Mouse (Mus musculus) cerebellum, postnatal 14 days (tissue): ENCODE measurements around the gene Psmf1.

Experiments used
- DNase-seq, 2 experiments: peaks; one replicate each; pipeline ENCODE4 v3.0.0; 2021; ENCODE audit warnings: mixed read lengths in 2 of 2

Gene Psmf1

DNA sequence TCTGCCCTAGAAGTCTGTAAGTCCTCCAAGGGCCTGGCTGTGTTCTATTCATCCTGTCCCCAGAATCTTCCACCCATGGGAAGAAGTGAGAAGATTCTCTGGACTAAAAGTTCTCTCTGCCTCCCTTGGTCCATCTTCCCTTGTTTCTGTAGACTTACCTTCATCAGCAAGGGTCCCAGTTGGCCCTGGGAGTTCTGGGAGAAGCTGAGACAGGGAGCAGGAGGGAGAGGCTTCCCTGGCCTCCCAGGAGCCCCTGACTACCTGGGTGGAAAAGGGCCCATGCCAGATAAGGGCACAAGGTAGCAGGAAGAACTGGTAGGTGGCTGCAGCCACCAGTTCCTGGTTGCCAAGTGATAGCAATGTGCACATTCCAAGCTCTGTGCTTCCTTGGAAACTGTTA, at the start of gene Psmf1:
Psmf1 (minus strand) TSS at position 342 of the 400 bp plus-strand sequence.
- DNase-seq = no peak

DNA sequence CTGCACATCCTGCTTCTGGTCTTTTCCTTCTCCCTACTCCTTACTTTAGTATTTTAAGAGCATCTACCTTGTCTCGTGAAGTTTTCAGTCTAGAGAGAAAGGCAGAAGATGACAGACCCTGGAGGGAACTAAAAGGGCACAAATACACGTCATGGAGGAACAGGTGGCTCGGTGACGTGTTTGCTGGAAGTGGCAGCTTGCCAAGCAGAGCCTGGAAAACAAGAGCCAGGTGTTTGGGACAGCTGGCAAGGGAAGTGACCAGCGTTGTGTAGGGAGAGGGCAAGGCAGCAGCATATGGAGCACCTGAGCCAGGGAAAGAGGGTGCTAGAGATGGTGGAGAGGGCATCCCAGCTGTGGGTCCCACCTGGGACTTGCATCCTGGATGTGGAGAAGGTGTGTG, 47.2 kb upstream of the Psmf1 start:
- DNase-seq = no peak

DNA sequence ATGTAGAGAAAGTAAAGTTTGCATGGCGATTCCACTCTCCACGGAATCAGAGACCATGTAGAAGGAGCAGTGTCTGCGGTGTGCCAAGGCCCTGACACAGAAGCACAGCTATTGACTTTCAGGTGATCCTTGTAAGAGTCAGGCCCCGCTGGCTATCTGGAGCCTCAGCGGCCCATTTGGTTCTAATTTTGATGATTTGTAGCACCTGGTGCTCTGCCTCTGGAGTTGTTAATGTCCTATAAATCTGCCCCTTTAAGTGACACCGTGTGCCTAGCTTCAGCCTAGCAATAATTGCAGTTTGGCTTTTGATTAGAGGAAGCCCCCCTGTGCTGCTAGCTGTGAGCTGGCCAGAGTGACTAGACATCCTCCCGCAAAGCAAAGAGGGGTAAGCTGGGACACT, 46.2 kb upstream of the Psmf1 start:
- DNase-seq = no peak

DNA sequence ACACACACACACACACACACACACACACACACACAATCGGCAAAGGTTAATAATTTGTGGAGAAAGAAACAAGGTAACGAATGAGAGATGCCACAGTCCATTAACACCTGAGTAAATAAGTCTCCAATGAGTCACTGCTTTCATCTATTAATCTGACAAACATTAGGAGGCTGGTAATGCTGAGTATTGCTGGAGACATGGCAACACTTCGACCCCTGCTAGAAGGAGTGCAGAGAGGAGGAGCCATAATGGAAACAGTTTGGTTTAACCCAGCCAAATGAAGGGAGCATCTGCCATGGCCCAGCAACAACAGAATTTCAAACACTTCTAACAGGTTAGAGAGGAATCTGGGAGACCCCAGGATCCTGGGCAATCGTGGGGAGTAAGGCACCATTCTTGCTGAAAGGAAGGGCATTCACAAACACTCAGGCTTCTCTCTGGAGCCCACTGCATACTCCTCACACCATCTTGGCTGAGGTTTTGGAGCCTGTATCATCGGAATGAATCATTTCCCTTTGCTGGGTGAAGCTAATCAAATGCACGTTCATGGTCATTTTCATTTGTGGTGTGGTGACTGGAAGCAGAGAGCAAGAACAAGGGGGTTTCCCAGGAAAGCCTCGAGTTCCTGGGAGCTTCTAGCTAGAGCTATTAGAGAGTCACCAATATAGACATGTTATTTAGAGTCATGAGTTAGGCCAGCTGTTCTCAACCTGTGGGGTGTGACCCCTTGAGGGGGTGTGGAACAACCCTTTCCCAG, 44.4 kb upstream of the Psmf1 start:
- no peak for DNase-seq

DNA sequence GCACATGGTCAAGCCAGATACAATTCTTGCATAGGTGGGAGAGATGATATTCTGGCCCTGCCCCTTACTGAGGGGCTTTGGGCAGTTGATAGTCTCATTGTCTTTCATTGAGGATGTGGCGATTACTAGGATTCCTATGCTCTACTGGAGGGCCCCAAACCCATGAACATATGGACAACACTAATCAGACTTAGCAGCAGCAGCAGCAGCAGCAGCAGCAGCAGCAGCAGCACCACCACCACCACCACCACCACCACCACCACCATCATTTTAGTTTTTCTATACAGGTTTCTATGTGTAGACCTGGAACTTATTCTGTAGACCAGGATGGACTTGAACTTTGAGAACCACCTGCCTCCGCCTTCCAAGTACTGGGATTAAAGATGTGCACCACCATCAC, 39.5 kb upstream of the Psmf1 start:
- DNase-seq = no peak

DNA sequence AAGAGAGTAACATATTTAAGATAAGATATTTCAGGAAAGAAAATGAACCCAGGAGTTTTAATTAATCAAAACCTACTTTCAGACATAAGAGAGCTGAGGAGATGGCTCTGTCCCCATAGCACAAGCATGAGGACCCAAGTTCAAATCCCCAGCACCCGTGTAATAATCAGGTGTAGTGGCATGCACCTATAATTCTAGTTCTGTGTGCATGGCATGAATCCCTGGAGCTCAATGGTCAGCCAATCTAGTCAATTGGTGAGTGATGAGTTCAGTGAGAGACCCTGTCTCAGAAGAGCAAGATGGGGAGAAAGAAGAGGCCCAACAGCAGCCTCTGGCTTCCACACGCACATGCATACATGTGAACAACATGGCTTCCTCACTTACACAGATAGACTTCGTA, 33.4 kb upstream of the Psmf1 start:
- no peak for DNase-seq

DNA sequence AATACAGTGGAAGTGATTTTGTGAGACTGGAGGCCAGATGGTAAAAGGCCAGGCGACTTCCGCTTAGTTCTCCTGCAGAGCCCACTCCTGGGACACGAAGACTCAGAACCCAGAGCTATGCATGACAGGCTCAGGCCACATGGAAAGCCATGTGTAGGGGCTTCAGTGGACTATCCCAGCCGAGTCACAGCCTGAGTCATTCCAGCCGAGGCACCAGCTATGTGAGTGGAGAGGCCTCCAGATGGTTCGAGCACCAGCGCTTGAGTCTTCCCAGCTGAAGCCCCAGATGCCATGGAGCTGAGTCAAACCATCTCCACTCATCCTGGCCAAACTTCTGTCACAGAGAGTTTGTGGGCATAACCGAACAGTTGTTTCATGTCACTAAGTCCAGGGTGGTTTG, 29.5 kb upstream of the Psmf1 start:
- peak; percentile 19 to 22 for DNase-seq

DNA sequence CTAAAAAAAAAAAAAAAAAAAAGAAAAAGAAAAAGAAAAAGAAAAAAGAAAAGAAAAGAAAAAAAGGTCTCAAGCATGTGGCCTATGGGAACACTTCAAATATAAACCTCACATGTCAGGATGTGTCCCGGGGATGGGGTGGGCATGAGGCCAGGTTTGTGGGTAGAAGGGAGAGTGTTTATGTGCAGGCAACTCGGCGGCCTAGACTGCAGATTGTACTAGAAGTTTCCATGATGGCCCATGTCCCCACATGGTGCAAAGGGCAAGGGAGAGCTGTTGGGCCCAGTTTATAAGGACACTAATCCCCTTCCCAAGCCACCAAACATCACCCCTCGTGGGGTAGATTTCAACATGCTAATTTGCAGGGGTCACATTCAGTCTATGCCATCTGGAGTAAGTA, 28.2 kb upstream of the Psmf1 start:
- peak; percentile 10 to 20 for DNase-seq

DNA sequence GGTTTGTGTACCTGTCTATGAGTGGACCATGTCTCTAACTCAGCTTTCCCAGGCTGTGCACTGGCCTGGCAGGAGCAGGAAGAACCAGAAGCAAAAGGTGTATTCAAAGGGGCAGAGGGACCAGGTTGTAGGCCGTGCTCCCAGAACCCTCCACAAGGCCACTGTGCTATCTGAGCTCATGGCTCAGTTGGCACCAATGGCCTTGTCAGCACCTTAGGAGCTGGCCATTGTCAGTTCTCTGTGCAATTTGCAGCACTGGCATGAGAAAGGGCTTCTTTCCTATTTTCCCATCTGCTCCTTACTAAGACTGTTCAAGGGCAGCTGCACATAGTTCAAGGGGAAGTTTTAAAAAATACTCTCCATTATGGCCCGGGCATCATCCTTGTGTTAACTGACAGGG, 20.6 kb upstream of the Psmf1 start:
- DNase-seq = no peak

DNA sequence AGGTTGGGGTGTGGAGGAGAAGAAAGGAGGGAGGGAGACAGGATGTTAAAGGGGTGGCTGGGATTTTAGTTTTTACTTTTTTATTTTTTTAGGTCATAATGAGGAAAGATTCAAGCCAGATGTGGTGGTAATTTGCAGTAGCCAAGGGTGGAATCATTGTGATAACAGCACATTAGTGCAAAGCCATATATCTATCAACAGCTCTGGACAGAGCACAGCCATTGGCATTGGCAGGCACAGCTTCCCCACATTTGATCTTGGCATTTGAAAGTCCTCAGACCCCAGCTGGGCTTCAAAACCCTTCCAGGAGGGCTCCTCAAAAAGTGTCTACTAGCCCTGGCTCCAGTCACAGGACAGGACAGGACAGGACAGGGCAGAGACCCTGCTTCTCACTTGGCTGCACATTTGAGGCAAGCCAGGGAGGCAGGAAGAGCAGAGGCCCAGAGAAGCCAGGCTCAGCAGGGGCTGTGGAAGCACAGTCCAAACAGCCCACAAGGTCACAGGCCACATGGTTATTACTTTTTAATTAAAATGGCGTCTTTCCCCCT, 14.9 kb upstream of the Psmf1 start:
- DNase-seq = no peak

DNA sequence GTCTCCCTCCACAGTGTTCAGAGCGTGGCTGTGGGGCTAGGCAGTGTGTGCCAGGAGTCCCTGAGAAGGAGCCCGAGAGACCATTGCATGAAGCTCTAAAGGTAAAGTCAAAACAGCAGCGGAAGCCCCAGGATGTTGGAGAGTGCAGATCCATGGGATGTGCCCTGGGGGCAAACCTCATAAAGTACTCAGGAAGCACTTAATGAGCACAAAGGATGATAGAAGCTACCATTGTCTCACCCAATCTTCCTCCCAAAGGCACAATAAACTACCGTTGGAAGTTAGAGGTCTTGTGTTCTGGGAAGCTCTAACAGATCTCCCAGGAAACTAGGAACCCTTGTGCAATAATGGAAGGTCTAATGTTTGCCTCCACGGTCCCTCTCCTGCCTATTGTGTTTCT, 13.5 kb upstream of the Psmf1 start:
- no peak for DNase-seq

DNA sequence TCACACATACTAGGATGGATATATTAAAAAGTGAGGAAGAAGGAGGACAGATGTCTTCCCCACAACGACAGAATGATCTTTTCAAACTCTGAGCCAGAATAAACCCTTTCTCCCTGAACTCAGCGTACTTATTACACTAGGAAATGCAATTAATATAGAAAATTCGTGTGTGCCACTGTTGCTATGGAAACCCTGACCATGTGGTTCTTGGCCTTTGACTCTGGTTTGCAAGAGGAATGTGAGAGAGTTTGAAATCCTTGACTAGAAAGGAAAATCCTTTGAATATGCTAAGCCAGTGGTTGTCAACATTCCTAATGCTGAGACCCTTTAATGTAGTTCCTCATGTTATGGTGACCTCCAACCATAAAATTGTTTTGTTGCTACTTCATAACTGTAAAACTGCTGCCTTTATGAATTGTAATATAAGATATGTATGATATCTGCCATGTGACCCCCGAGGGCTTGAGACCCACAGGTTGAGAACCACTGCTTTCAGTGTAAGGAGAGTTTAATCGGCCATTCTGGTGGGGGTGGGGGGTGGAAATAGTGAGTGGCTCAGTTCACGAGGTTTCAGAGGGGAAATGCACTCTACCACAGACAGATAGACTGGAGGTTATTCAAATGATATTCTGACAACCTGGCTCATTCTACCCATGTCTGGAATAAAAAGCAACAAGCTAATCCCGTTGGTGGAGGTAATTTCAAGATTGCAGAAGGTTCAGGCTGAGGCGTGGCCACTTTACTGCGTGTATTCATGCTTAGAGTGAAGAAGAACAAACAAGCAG, 12.5 kb upstream of the Psmf1 start:
- DNase-seq = no peak

DNA sequence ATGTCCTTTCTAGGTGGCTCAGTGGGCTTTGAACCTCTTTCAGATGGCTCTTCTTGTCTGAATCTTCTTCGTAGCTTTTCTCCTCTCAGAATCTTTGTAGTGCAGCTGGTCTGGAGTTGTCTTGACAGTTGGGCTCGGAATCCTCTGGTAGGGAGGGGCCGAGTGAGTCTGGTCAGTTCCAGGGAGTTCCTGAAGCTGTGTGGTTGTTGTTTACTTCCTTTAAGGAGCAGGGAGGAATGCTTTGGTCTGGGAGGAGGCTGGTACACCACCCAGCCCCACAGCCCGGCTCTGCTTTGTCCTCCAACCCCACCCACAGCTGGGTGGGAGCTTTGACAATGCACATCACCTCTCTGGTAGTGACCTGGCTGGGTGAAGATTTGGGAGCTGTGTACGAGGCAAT, 7.3 kb upstream of the Psmf1 start:
- DNase-seq = no peak

DNA sequence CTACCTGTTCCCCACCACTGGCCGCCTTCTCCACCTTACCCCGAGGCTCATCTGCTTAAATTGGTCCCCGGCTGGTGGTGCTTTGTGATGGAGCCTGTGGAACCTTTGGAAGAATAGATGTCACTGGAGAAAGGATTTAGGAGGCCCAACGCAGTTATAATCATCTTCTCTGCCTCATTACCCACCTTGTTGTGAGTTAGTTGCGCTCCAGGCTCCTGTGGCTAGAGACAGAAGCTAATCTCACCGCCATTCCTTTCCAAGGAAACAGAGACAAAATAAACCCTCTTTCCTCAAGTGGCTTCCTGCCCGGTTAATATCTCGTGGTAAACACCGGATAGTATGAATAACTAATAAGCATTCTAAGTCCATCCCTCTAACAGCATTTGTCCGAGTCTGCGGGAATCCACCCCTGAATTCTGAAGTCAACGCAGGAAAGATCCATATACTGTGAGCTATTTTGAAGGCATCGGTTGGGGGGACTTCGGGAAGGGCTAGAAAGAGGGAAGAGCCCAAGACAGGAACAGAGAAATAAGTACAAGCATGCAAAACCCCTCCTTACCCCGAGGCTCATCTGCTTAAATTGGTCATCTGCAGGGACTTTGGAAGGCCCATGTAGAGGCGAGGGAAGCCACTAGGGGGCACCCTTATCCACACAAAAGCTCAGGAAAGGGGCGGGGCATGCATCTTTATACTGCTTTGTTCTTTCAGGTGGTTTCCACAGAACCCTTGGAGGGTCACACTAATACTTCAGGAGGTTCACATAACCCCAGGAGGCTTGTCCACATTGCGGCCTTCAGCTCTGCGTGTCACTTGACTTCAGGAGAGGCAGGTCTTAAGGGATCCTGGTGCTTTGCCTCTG, 4.1 kb upstream of the Psmf1 start:
- DNase-seq = peak; percentile 86 to 89

DNA sequence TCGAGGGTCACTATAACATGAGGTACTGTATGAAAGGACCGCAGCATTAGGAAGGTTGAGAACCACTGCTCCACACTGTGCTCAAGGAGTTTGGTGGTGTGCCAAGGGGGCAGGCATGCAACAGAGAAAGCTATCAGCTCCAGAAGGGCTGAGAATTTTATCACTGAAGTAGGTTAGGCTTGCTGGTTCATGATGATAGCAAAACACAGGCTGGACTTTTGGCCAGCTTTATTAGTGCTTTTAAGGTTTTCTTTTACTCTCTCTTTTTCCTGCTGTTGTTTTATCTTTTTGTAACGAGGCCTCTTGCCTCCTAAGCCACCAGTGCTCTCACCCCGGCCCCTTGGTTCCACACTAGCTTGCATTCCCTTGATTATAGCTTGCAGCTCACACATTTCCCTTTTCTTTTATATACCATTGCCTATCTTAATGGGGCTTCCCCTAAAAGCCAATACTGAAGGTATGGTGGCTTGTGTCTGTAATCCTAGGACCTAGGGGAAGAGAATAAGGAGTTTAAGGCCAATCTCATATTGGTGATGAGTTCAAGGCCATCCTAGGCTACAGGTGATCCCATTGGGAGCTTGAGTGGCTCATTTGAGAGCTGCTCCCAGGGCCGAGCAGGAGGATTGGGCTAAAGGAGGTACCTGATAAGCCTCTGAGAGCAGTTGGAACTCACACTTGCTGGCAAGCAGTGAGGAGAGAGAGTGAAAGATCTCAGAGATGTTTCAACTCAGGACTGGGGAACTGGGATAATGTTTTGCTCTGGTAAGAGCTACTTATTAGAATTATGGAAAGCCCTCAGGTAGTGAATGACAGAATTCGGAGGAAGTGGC, 921 bp downstream of the Psmf1 start:
- DNase-seq = no peak

DNA sequence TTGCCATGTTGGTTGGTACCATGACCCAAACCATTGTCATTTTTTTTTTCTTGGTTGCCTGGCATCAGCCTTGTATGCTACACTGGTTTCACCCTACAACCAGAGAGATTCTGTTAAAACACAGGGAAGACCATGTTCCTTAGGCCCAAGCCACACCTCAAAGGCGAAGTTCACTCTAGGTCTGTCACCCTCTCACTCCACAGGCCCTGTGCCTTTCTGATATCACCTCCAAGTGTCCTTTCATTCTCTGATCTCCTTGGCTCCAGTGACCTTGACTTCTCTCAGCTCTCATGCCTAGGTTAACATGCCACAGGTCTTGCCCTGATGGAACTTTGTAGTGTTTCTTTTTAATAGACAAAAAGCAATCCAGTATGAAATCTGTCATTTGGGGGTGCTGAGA, 1.9 kb downstream of the Psmf1 start:
- no peak for DNase-seq

DNA sequence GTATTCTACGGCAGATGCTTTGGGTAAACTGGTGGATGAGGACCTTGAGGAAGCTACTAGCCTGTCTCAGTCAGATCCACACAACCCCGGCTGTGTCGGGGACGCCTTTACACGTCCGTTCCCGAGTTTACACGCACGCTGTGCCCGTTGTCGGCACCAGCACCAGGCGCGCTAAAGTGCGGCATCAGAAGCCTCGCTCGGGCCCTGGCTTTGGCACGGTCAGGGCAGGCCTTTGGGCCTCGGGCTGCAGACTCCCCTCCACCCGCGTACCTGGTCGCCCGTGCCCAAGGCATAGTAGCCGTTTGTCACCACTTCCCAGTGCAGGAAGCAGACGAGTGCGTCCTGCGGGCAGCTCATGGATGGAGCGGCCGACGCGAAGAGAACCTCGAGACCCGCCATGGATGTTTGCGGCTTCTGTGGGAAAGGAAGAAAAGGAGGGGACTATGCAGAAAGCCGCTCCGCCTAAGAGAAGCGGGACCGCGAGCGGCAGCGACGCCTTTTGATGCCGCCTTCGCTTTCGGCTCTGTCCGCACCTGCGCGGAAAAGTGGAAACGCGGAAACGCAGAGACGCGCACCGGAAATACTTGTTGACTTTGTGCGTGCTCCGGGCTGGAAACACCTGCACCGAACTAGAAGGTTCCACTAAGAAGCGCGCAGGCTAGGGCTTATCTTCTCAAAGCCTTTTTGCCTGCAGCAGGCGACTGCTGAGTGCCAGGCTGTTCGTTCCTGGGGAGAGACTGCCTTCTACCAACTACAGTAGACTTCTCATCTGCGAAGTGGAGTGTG, 3.1 kb downstream of the Psmf1 start:
- DNase-seq = peak; percentile 93 to 95

DNA sequence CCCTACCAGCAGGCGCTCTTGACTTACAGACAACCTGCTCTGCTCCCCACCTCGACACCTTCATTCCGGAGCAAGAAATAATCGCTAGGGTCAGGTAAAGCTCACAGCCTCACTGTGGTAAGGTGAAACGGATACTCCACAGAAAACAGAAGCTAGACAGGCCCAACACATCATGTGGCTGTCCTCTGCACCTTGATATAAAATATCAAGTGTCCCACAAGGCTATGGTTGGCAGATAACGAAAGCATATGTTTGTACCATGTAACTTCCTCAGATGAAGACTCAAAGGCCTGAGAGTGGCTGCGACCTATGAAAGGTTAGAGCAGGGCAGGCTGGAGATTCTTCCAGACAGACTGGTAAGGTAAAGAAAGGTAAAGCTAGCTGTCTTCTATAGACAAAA, 4.5 kb downstream of the Psmf1 start:
- no peak for DNase-seq

DNA sequence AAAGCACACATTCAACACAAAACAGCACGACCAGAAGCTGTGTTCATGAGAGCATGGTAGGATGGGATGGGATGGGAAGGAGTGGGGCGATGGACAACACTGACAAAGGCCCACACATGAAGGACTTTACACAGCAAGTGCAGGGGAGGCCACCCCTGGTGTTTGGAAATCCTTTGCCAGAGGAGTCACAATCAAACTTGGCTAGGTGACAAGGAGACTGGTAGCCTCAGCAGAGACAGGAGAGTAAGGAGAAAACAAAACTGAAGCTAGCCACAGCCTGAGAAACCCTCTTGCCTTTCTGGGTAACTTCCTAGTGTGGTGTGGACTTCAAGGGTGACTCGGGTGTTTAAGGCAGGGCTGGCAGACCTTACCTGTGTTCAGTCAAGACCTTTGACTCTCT, 4.9 kb downstream of the Psmf1 start:
- peak in 1 of 2 experiments; percentile 6 for DNase-seq

DNA sequence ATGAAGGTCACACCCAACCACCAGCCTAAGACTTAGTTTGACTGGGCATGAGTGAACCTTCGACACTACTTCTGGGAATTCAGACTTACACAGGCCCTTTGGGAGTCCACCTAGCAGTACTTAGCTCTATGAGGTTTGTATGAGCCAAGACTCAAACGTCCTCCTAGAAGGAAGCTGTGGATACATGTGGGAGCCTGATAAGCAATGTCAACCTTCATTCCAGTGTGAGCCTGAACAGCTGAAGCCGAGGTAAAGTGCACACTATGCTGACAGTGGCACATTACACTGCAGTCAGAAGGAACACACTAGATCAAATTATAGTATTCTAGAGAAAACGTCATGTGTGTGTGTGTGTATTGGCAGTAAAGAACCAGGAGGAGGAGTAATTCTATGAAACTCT, 5.5 kb downstream of the Psmf1 start:
- no peak for DNase-seq

DNA sequence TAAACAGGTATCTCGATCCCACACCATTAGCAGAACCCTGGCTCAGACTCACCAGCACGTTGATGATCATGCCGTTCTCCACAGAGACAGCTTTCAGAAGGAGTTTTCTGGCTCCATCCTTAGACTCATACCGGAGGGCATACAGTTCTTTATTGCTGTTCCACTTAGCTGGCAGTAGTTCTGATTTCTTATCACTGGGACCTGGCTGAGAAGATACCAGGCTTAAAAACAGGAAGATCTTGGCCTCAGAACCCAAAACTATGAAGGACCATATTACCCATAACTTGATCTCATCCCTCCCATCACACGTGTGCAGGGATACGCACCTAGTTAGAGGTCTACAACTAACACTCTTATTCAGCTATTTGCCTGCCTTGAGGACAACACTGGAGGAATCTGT, 8.6 kb downstream of the Psmf1 start:
- DNase-seq = no peak
